ENCODE assay signal across 14 mouse cellular contexts in genomic region chr1:167888120-167888519, GRCm38 (mm10).
DNase-seq lines count a peak whose midpoint lies in the region; ATAC-seq lines count a peak whose summit lies in the region.
"Had no signal": no experiment of that assay in that cellular context is flagged by ENCODE, and none has a peak within 500 bp of the region (broad histone marks: within the 10 kb centered on the region; RNA-seq: fewer than 3 reads in every experiment).

No protein-coding gene starts in this region.

- H3K36me3 ChIP-seq in heart, embryonic 16.5 days (ENCODE audit: control insufficient read depth, insufficient read depth): no peaks in the 10 kb centered on the region
- no peaks in the 10 kb centered on the region for H3K36me3 ChIP-seq in embryonic facial prominence, embryonic 10.5 days (replicated peaks)
- no peaks in the 10 kb centered on the region for H3K36me3 ChIP-seq in forebrain, embryonic 16.5 days (ENCODE audit: control insufficient read depth, insufficient read depth)
- no peaks in the 10 kb centered on the region for H3K36me3 ChIP-seq in midbrain, embryonic 11.5 days (ENCODE audit: control insufficient read depth, insufficient read depth, low read length)

- no peak overlapping the region for H3K9ac ChIP-seq in heart, embryonic 16.5 days (ENCODE audit: low read length)
- H3K9ac ChIP-seq in forebrain, embryonic 16.5 days (replicated peaks; ENCODE audit: low read depth, low read length): no peak overlapping the region
- no peak overlapping the region for H3K9ac ChIP-seq in midbrain, embryonic 11.5 days (ENCODE audit: low read length)
- H3K9ac ChIP-seq: liver, embryonic 14.5 days had no signal

- H3K4me3 ChIP-seq in heart, embryonic 16.5 days (ENCODE audit: low read length): no peak overlapping the region
- peak overlapping the region; percentile 45; the same call in 1 of the 2 replicates for H3K4me3 ChIP-seq in embryonic facial prominence, embryonic 10.5 days
- no peak overlapping the region for H3K4me3 ChIP-seq in forebrain, embryonic 16.5 days (replicated peaks; ENCODE audit: low read length)
- no peak overlapping the region for H3K4me3 ChIP-seq in midbrain, embryonic 11.5 days (ENCODE audit: low read depth, low read length)
- H3K4me3 ChIP-seq: myocyte had no signal

- peaks cover 4% of the 10 kb centered on the region for H3K27me3 ChIP-seq in heart, embryonic 16.5 days (ENCODE audit: control insufficient read depth, insufficient read depth, low read length)
- H3K27me3 ChIP-seq in embryonic facial prominence, embryonic 10.5 days (replicated peaks; ENCODE audit: low read depth, poor library complexity, severe bottlenecking): peaks cover 9% of the 10 kb centered on the region
- no peaks in the 10 kb centered on the region; the same call in 1 of the 2 replicates for H3K27me3 ChIP-seq in forebrain, embryonic 16.5 days (replicated peaks; ENCODE audit: control insufficient read depth, insufficient read depth, low read length)
- no peaks in the 10 kb centered on the region for H3K27me3 ChIP-seq in midbrain, embryonic 11.5 days (ENCODE audit: control insufficient read depth, insufficient read depth, low read length)
- H3K27me3 ChIP-seq: CH12.LX had no signal

- H3K27ac ChIP-seq in heart, embryonic 16.5 days (ENCODE audit: low read length): no peak overlapping the region
- H3K27ac ChIP-seq in embryonic facial prominence, embryonic 10.5 days (replicated peaks): no peak overlapping the region; the same call in 1 of the 2 replicates
- no peak overlapping the region for H3K27ac ChIP-seq in forebrain, embryonic 16.5 days (ENCODE audit: low read length)
- no peak overlapping the region for H3K27ac ChIP-seq in midbrain, embryonic 11.5 days (ENCODE audit: low read depth, low read length)
- H3K27ac ChIP-seq: liver, embryonic 14.5 days had no signal

- no peak for ATAC-seq in heart, embryonic 16.5 days (replicated peaks; ENCODE audit: extremely low read depth, insufficient read depth, low FRiP score)
- no peak for ATAC-seq in forebrain, embryonic 16.5 days
- ATAC-seq in midbrain, embryonic 11.5 days (ENCODE audit: low FRiP score): no peak
- no peak for ATAC-seq in megakaryocyte progenitor cell, adult 5-6 weeks (replicated peaks; ENCODE audit: poor library complexity)

- no peaks in the 10 kb centered on the region for H3K4me1 ChIP-seq in heart, embryonic 16.5 days (ENCODE audit: control insufficient read depth, insufficient read depth, low read length)
- peaks cover 10% of the 10 kb centered on the region for H3K4me1 ChIP-seq in embryonic facial prominence, embryonic 10.5 days
- H3K4me1 ChIP-seq in forebrain, embryonic 16.5 days (replicated peaks; ENCODE audit: control insufficient read depth, insufficient read depth, low read length): 0 out of 2 replicates have a peak, but pooled peaks cover 4% of the 10 kb centered on the region
- no peaks in the 10 kb centered on the region for H3K4me1 ChIP-seq in midbrain, embryonic 11.5 days (ENCODE audit: control insufficient read depth, insufficient read depth, low read length)

- no peak for DNase-seq in heart, adult 11 months
- no peak for DNase-seq in embryonic facial prominence, embryonic 10.5 days (ENCODE audit: low spot score)
- peak; percentile 17 for DNase-seq in midbrain, embryonic 11.5 days (ENCODE audit: low spot score, missing footprints)
- no peak for DNase-seq in frontal cortex, postnatal 10 days (ENCODE audit: low spot score in 2 of 2)
- DNase-seq in thymus, postnatal 0 days (ENCODE audit: low spot score): no peak
- DNase-seq: kidney, adult 11 months; layer of hippocampus, postnatal 36 days; right cerebral cortex, postnatal 14 days had no signal

- WGBS in heart, embryonic 16.5 days: 61% methylated on average over 5 of the region's 5 CpGs
- WGBS in embryonic facial prominence, embryonic 10.5 days: 58% methylated on average over 5 of the region's 5 CpGs
- WGBS in forebrain, embryonic 16.5 days: 62% methylated on average over 5 of the region's 5 CpGs
- 74% methylated on average over 5 of the region's 5 CpGs for WGBS in midbrain, embryonic 11.5 days

- no peaks in the 10 kb centered on the region for H3K9me3 ChIP-seq in heart, embryonic 16.5 days (replicated peaks; ENCODE audit: control insufficient read depth, low read length)
- H3K9me3 ChIP-seq in embryonic facial prominence, embryonic 10.5 days: no peaks in the 10 kb centered on the region
- no peaks in the 10 kb centered on the region for H3K9me3 ChIP-seq in forebrain, embryonic 16.5 days (ENCODE audit: control insufficient read depth, low read length)
- H3K9me3 ChIP-seq in midbrain, embryonic 11.5 days (ENCODE audit: control insufficient read depth, low read length): no peaks in the 10 kb centered on the region

- peak overlapping the region; percentile 65; the same call in 1 of the 2 replicates for H3K4me2 ChIP-seq in heart, embryonic 16.5 days (ENCODE audit: low read depth, low read length)
- H3K4me2 ChIP-seq in forebrain, embryonic 16.5 days (ENCODE audit: low read length): peak overlapping the region; percentile 37; the same call in 1 of the 2 replicates
- H3K4me2 ChIP-seq in midbrain, embryonic 11.5 days: peak overlapping the region; percentile 26
